Comparison of ENCODE assay signal across 8 mouse cellular contexts in genomic region chr4:95049884-95050517, GRCm38 (mm10). TPM values are rescaled to one million over a fixed set of nuclear protein-coding genes. Genes with fewer than 3 reads are reported as not detected.
DNase-seq lines count a peak whose midpoint lies in the region; ATAC-seq and TF ChIP-seq lines count a peak whose summit lies in the region.

No protein-coding gene starts in this region.

- intact Hi-C loops in heart, postnatal 10 days (cut with DNase I), result loop anchor here (2.0 to 5.0 kb wide), 8 partner anchors 41 to 821 kb away; partner anchors contain the start of gene Fggy

- H3K4me1 ChIP-seq in bone marrow, adult 2 months (ENCODE audit: control insufficient read depth, insufficient read depth, low read length), result peaks cover 3% of the 10 kb centered on the region; the same call in 1 of the 2 replicates
- peaks cover 9% of the 10 kb centered on the region for H3K4me1 ChIP-seq in forebrain, embryonic 11.5 days (replicated peaks; ENCODE audit: control insufficient read depth, insufficient read depth, low read length)
- peaks cover 3% of the 10 kb centered on the region; the same call in 1 of the 2 replicates for H3K4me1 ChIP-seq in lung, adult 2 months (ENCODE audit: control insufficient read depth, insufficient read depth, low read length)

- H3K27me3 ChIP-seq in forebrain, embryonic 11.5 days (ENCODE audit: control insufficient read depth, insufficient read depth, low read length), result no peaks in the 10 kb centered on the region

- H3K4me2 ChIP-seq in forebrain, embryonic 11.5 days (ENCODE audit: low read depth, low read length, severe bottlenecking), result peak overlapping the region; percentile 91

- under 1% methylated on average over 34 of the region's 34 CpGs for WGBS in bone marrow, adult 2 months
- WGBS in forebrain, embryonic 11.5 days, result under 1% methylated on average over 34 of the region's 34 CpGs
- WGBS in lung, adult 2 months, result under 1% methylated on average over 34 of the region's 34 CpGs

- peak overlapping the region; percentile 95 for H3K9ac ChIP-seq in forebrain, embryonic 11.5 days (ENCODE audit: low read length)

- no peaks in the 10 kb centered on the region for H3K9me3 ChIP-seq in forebrain, embryonic 11.5 days (ENCODE audit: control insufficient read depth, low read length)

- no peak for ATAC-seq in forebrain, embryonic 11.5 days (replicated peaks; ENCODE audit: low FRiP score)

- no peak for TF ChIP-seq CTCF in bone marrow, adult 2 months (IDR thresholded peaks at IDR 0.05; ENCODE audit: control insufficient read depth, insufficient read depth, low read length)
- peak; percentile 45 for TF ChIP-seq CTCF in lung, adult 2 months (IDR thresholded peaks at IDR 0.05; ENCODE audit: insufficient read depth, low read length)

- H3K4me3 ChIP-seq in bone marrow, adult 2 months (replicated peaks; ENCODE audit: control insufficient read depth, low read depth, low read length), result peak overlapping the region; percentile 79
- H3K4me3 ChIP-seq in forebrain, embryonic 11.5 days (ENCODE audit: low read depth, low read length), result peak overlapping the region; percentile 89
- H3K4me3 ChIP-seq in lung, adult 2 months (replicated peaks; ENCODE audit: extremely low read depth, low read depth, low read length), result peak overlapping the region; percentile 95

- TF ChIP-seq POLR2A in bone marrow, adult 2 months (IDR thresholded peaks at IDR 0.05; ENCODE audit: borderline replicate concordance, control insufficient read depth, low read depth, low read length), result no peak
- TF ChIP-seq POLR2A in lung, adult 2 months (IDR thresholded peaks at IDR 0.05; ENCODE audit: borderline replicate concordance, extremely low read depth, low read depth, low read length), result peak; percentile 59; the same call in 1 of the 2 replicates

- H3K27ac ChIP-seq in bone marrow, adult 2 months (ENCODE audit: control insufficient read depth, insufficient read depth, low read depth, low read length, poor library complexity), result peak overlapping the region; percentile 59; the same call in 1 of the 2 replicates
- peak overlapping the region; percentile 94 for H3K27ac ChIP-seq in forebrain, embryonic 11.5 days (ENCODE audit: low read depth, low read length)

- DNase-seq in B cell, adult 2 months, result peak; percentile 70 to 74
- DNase-seq in forebrain, embryonic 11.5 days (ENCODE audit: low spot score), result peak; percentile 88
- DNase-seq in heart, postnatal 10 days, result peak; percentile 92
- DNase-seq in layer of hippocampus, adult 18-20 months (ENCODE audit: low spot score in 2 of 2), result peak; percentile 59 to 70
- DNase-seq in lung, adult 2 months, result peak; percentile 84
- peak; percentile 75 for DNase-seq in ovary, adult 18-20 months (ENCODE audit: low spot score)
- DNase-seq in thymus, adult 18-20 months, result peak; percentile 29 to 37

- H3K36me3 ChIP-seq in forebrain, embryonic 11.5 days (ENCODE audit: control insufficient read depth, insufficient read depth, low read length), result no peaks in the 10 kb centered on the region

RNA-seq across cellular contexts. Expression of gene Jun, which starts 2.0 kb away (rescaled TPM):
- 2.0 and 6.9 TPM in 2 replicates for polyA plus RNA-seq in bone marrow, adult 2 months (2011; ENCODE audit: insufficient read depth, insufficient read length, low replicate concordance, missing spikeins)
- 60.7 and 62.7 TPM in 2 replicates for polyA plus RNA-seq in forebrain, embryonic 11.5 days (2014; fragmentation: Nextera tagmentation; extraction: Ambion mirVana)
- 10 to 100 TPM; 58.9 to 65.6 TPM for total RNA-seq in heart, postnatal 10 days (2021)
- 100 to 1,000 TPM; 119 to 126 TPM for total RNA-seq in layer of hippocampus, adult 18-20 months (2021)
- 176 and 282 TPM in 2 replicates for polyA plus RNA-seq in lung, adult 2 months (2012; rRNA removed)

Comparison
In these comparisons a context has a peak if more than half of its experiments do, and no peak if none do; other contexts are left out.
1. DNase-seq: peak in every context shown above with its lines; median percentile 92 in heart, postnatal 10 days; 88 in forebrain, embryonic 11.5 days; 84 in lung, adult 2 months; 75 in ovary, adult 18-20 months; 72 in B cell, adult 2 months; 64 in layer of hippocampus, adult 18-20 months; 33 in thymus, adult 18-20 months.